In genomic region chr1:133134071-133134470, GRCm38 (mm10) we compare ENCODE assay signal across 8 mouse cellular contexts. TPM values are rescaled to one million over a fixed set of nuclear protein-coding genes. Genes with fewer than 3 reads are reported as not detected.
DNase-seq lines count a peak whose midpoint lies in the region; ATAC-seq and TF ChIP-seq lines count a peak whose summit lies in the region.

No protein-coding gene starts in this region.

- 16% methylated on average over 4 of the region's 4 CpGs for WGBS in hindbrain, embryonic 16.5 days
- WGBS in liver, embryonic 14.5 days (ENCODE audit: insufficient replicate concordance), result under 1% methylated on average over 4 of the region's 4 CpGs

- H3K27ac ChIP-seq in hindbrain, embryonic 16.5 days (ENCODE audit: low read depth, low read length), result no peak overlapping the region
- H3K27ac ChIP-seq in liver, embryonic 14.5 days, result peak overlapping the region; percentile 93

- H3K27me3 ChIP-seq in hindbrain, embryonic 16.5 days (replicated peaks; ENCODE audit: control insufficient read depth, insufficient read depth, low read length), result no peaks in the 10 kb centered on the region
- no peaks in the 10 kb centered on the region for H3K27me3 ChIP-seq in liver, embryonic 14.5 days (ENCODE audit: control insufficient read depth, insufficient read depth, low read length)

- no peak for TF ChIP-seq EP300 in liver, embryonic 14.5 days (IDR thresholded peaks at IDR 0.05; ENCODE audit: low read depth)

- TF ChIP-seq CTCF in liver, embryonic 14.5 days (IDR thresholded peaks at IDR 0.05; ENCODE audit: low read depth), result no peak

- peaks cover 5% of the 10 kb centered on the region; the same call in 1 of the 2 replicates for H3K36me3 ChIP-seq in hindbrain, embryonic 16.5 days (ENCODE audit: control insufficient read depth, insufficient read depth, low read length)
- peaks cover 65% of the 10 kb centered on the region for H3K36me3 ChIP-seq in liver, embryonic 14.5 days (replicated peaks; ENCODE audit: control insufficient read depth, insufficient read depth, low read depth)

- DNase-seq in cerebellum, adult 9-10 months, result peak; percentile 26
- DNase-seq in c-Kit-positive CD71-positive TER-119-negative erythroid progenitor cells, embryonic 14.5 days (ENCODE audit: low read depth), result peak; percentile 32
- DNase-seq in liver, embryonic 14.5 days (ENCODE audit: low read depth in 3 of 3, low spot score in 3 of 3), result peak in 2 of 3 experiments; percentile 32 to 46
- no peak for DNase-seq in retina, postnatal 1 day
- no peak for DNase-seq in frontal cortex, postnatal 36 days (ENCODE audit: low spot score in 2 of 2)

- no peaks in the 10 kb centered on the region for H3K9me3 ChIP-seq in hindbrain, embryonic 16.5 days (ENCODE audit: control insufficient read depth, low read length)
- no peaks in the 10 kb centered on the region for H3K9me3 ChIP-seq in liver, embryonic 14.5 days (ENCODE audit: control insufficient read depth, low read length)

- H3K4me1 ChIP-seq in hindbrain, embryonic 16.5 days (ENCODE audit: control insufficient read depth, insufficient read depth, low read depth, low read length), result peaks cover 39% of the 10 kb centered on the region
- H3K4me1 ChIP-seq in liver, embryonic 14.5 days (replicated peaks; ENCODE audit: control insufficient read depth in 2 of 2, insufficient read depth in 2 of 2, low read length in 1 of 2), result peaks cover 20 to 24% of the 10 kb centered on the region in 2 experiments

- peak overlapping the region; percentile 88 for H3K4me2 ChIP-seq in hindbrain, embryonic 16.5 days (ENCODE audit: low read length)
- peak overlapping the region; percentile 79 for H3K4me2 ChIP-seq in liver, embryonic 14.5 days (ENCODE audit: low read depth)

- peak overlapping the region; percentile 78 for H3K9ac ChIP-seq in hindbrain, embryonic 16.5 days (ENCODE audit: low read depth, low read length)
- H3K9ac ChIP-seq in liver, embryonic 14.5 days (replicated peaks), result peak overlapping the region; percentile 100

- H3K4me3 ChIP-seq in hindbrain, embryonic 16.5 days (ENCODE audit: low read length), result peak overlapping the region; percentile 88
- peak overlapping the region; percentile 88 to 89 for H3K4me3 ChIP-seq in liver, embryonic 14.5 days (ENCODE audit: insufficient read depth in 1 of 2, low read depth in 2 of 2, low read length in 2 of 2)

- ATAC-seq in cerebellum, adult (ENCODE audit: insufficient number of reproducible peaks, low FRiP score, low TSS enrichment), result no peak
- no peak for ATAC-seq in hindbrain, embryonic 16.5 days
- no peak for ATAC-seq in liver, embryonic 14.5 days (ENCODE audit: insufficient read depth)
- no peak for ATAC-seq in frontal cortex, adult (ENCODE audit: low TSS enrichment)

RNA-seq across cellular contexts. Expression of gene Ppp1r15b, which starts 3.1 kb away (rescaled TPM):
- polyA plus RNA-seq in hindbrain, embryonic 16.5 days (2015; fragmentation: Nextera tagmentation; extraction: Ambion mirVana), result 22.2 and 29.1 TPM in 2 replicates
- polyA plus RNA-seq in liver, embryonic 14.5 days (2012; rRNA removed), result 21.3 and 26.9 TPM in 2 replicates
- 33.4 and 40.5 TPM in 2 replicates for polyA plus RNA-seq in liver, embryonic 14.5 days (2014; fragmentation: Nextera tagmentation; extraction: Ambion mirVana)

RNA-seq across cellular contexts. Expression of gene Plekha6, which starts 29.9 kb away (rescaled TPM):
- 15.0 TPM in 2 replicates for polyA plus RNA-seq in hindbrain, embryonic 16.5 days (2015; fragmentation: Nextera tagmentation; extraction: Ambion mirVana)
- 2.1 and 2.3 TPM in 2 replicates for polyA plus RNA-seq in liver, embryonic 14.5 days (2012; rRNA removed)
- 0.81 and 1.3 TPM in 2 replicates for polyA plus RNA-seq in liver, embryonic 14.5 days (2014; fragmentation: Nextera tagmentation; extraction: Ambion mirVana)

Comparison
In these comparisons a context has a peak if more than half of its experiments do, and no peak if none do; other contexts are left out.
1. DNase-seq: peak in cerebellum, adult 9-10 months (single experiment), c-Kit-positive CD71-positive TER-119-negative erythroid progenitor cells, embryonic 14.5 days (single experiment) and liver, embryonic 14.5 days (2 of 3); none in retina, postnatal 1 day (single experiment) and frontal cortex, postnatal 36 days (0 of 2).